Mouse (Mus musculus) spleen, postnatal 36 days (tissue): Measurements from ENCODE around the gene Otub2.
"Not testable (repeated sequence)": the region's sequence is repeated elsewhere in the genome, so short reads cannot be mapped to it uniquely, and the experiment has no call there.

Experiments
- DNase-seq, 2 experiments: peaks; one replicate each; pipeline ENCODE4 v3.0.0; 2022; ENCODE audit warnings: low spot score in 2 of 2, mixed read lengths in 1 of 2

The Otub2 gene

GRCm38 (mm10) chr12:103443524-103443923, 55.0 kb downstream of the Otub2 start, which contains the start of gene Ifi27l2a:
Ifi27l2a (minus strand) TSS chr12:103443680.
- peak; percentile 79 to 82 for DNase-seq

DNA sequence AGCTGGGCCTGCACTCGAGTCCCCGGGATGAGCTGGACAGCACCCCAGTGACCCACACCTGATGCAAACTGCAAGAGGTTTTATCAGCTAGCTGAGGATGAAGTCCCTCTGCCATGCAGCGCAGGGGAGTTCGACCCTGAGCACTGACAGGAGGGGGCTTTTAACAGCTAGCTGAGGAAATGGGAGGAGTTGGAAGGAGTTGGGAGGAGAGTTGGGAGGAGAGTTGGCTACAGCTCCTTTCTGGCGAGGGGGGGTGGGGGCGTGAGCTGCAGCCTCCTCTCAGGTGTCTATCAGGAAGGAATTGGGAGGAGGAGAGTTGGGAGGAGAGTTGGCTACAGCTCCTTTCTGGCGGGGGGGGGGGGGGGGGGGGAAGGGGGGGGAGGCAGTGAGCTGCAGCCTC, 55.8 kb downstream of the Otub2 start:
- DNase-seq, result not testable (repeated sequence)

DNA sequence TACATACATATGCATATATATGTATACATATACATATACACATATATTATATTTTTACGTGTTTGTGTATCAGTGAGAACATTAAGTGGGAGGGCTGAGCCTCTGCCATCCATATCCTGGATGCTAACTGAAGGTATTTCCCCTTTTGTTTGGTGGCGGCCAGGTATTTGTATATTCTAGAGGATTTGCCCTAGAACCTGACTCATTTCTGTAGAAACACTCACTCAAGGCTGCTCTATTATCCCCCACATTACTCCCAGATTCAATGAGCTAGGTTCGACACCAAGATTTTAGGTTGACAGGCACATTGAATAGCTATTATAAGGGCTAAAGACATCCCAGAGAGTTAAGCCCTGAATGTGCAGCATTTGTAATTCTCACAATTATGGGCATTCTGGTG, 56.6 kb downstream of the Otub2 start:
- no peak for DNase-seq

GRCm38 (mm10) chr12:103453361-103453760, 64.9 kb downstream of the Otub2 start:
- DNase-seq, result no peak
